Mouse (Mus musculus): ENCODE data around the gene Atg5. TPM values are rescaled to one million over a fixed set of nuclear protein-coding genes. Genes with fewer than 3 reads are reported as not detected.

The Atg5 gene
- polyA plus RNA-seq, 1 experiment from 2014 or later = 39.2 TPM

DNA sequence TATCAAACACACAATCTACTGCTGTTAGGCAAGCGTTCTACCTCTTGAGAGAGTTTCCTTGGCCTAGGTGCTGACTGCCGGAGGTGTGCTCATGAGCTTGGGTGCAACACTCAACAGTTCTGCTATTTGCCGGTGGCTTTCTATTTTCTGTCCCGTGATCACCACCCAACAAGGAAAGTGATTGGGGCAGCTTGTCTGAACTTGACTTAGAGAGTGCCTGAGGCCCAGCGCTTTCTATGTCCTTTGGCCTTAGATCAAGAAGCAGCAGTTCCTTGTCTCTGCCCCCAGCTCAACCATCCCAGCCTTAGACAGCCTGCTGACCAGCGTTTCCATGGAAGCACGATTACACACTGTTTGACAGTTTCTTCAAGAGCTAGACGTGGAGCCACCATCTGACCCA, 124.7 kb downstream of the Atg5 start:
- Histone ChIP-seq H3K4me1 (ENCODE audit: insufficient read depth, low read depth, low read length) (no peaks in the 10 kb centered on the region), H3K27ac (ENCODE audit: low read length) (no peak overlapping the region), H3K4me3 (ENCODE audit: low read depth, low read length) (no peak overlapping the region), H3K4me2 (replicated peaks; ENCODE audit: low read depth, low read length) (no peak overlapping the region), H3K27me3 (replicated peaks; ENCODE audit: insufficient read depth, low read length) (no peaks in the 10 kb centered on the region), H3K9ac (replicated peaks; ENCODE audit: low read depth) (no peak overlapping the region), H3K9me3 (ENCODE audit: low read length) (no peaks in the 10 kb centered on the region), H3K36me3 (ENCODE audit: insufficient read depth, low read length) (no peaks in the 10 kb centered on the region)
- TF ChIP-seq CTCF (IDR thresholded peaks at IDR 0.05) (no peak), EP300 (IDR thresholded peaks at IDR 0.05) (no peak)
- ATAC-seq = no peak
- DNase-seq (ENCODE audit: low spot score) = no peak
- 71% methylated on average over 8 of the region's 8 CpGs for WGBS

- TF ChIP-seq EP300 (IDR thresholded peaks at IDR 0.05) (no peak), CTCF (IDR thresholded peaks at IDR 0.05) (no peak)
- Histone ChIP-seq H3K9ac (replicated peaks; ENCODE audit: low read depth) (no peak overlapping the region), H3K27ac (ENCODE audit: low read length) (no peak overlapping the region), H3K9me3 (ENCODE audit: low read length) (no peaks in the 10 kb centered on the region), H3K4me2 (replicated peaks; ENCODE audit: low read depth, low read length) (no peak overlapping the region), H3K27me3 (replicated peaks; ENCODE audit: insufficient read depth, low read length) (no peaks in the 10 kb centered on the region), H3K4me3 (ENCODE audit: low read depth, low read length) (no peak overlapping the region), H3K36me3 (ENCODE audit: insufficient read depth, low read length) (no peaks in the 10 kb centered on the region), H3K4me1 (ENCODE audit: insufficient read depth, low read depth, low read length) (no peaks in the 10 kb centered on the region)
- DNase-seq (ENCODE audit: low spot score) (no peak), ATAC-seq (no peak)
- 67% methylated on average over 3 of the region's 3 CpGs for WGBS
These were observed 132.0 kb downstream of the Atg5 start for GRCm38 (mm10) chr10:44400119-44400518.

- ATAC-seq = no peak
- H3K4me1 ChIP-seq (ENCODE audit: insufficient read depth, low read depth, low read length) = no peaks in the 10 kb centered on the region
- H3K9me3 ChIP-seq (ENCODE audit: low read length) = no peaks in the 10 kb centered on the region
- 68% methylated on average over 13 of the region's 13 CpGs for WGBS
- no peaks in the 10 kb centered on the region for H3K27me3 ChIP-seq (replicated peaks; ENCODE audit: insufficient read depth, low read length)
- no peak for DNase-seq (ENCODE audit: low spot score)
- TF ChIP-seq CTCF (IDR thresholded peaks at IDR 0.05) (no peak), EP300 (IDR thresholded peaks at IDR 0.05) (no peak)
- no peaks in the 10 kb centered on the region for H3K36me3 ChIP-seq (ENCODE audit: insufficient read depth, low read length)
- H3K4me2 ChIP-seq (replicated peaks; ENCODE audit: low read depth, low read length) = no peak overlapping the region
- H3K27ac ChIP-seq (ENCODE audit: low read length) = no peak overlapping the region
- no peak overlapping the region for H3K9ac ChIP-seq (replicated peaks; ENCODE audit: low read depth)
- no peak overlapping the region for H3K4me3 ChIP-seq (ENCODE audit: low read depth, low read length)
These were observed 132.4 kb downstream of the Atg5 start for GRCm38 (mm10) chr10:44400602-44401001.

DNA sequence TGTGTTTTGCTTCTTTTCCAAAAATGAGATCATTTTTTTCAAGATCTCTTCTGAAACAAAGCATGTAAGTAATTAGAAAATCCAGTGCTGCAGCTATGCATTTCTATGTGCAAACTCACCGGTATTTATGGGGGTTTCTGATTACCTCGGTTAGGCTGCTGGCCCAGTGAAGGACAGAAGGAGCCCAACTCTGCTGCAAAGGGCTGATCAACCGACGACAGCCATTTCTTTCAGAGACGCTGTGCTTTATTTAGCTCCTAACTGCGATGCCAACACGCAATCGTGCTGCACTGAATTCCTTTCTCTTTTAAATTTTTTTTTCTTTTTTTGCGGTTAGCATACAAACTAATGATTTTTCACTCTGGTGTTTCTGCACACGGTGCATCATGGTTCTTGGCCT, 133.4 kb downstream of the Atg5 start:
- DNase-seq (ENCODE audit: low spot score) = no peak
- Histone ChIP-seq H3K4me1 (ENCODE audit: insufficient read depth, low read depth, low read length) (no peaks in the 10 kb centered on the region), H3K4me3 (ENCODE audit: low read depth, low read length) (no peak overlapping the region), H3K9ac (replicated peaks; ENCODE audit: low read depth) (no peak overlapping the region), H3K4me2 (replicated peaks; ENCODE audit: low read depth, low read length) (no peak overlapping the region), H3K27ac (ENCODE audit: low read length) (no peak overlapping the region), H3K9me3 (ENCODE audit: low read length) (no peaks in the 10 kb centered on the region), H3K27me3 (replicated peaks; ENCODE audit: insufficient read depth, low read length) (no peaks in the 10 kb centered on the region), H3K36me3 (ENCODE audit: insufficient read depth, low read length) (no peaks in the 10 kb centered on the region)
- ATAC-seq = no peak
- 65% methylated on average over 10 of the region's 10 CpGs for WGBS
- TF ChIP-seq CTCF (IDR thresholded peaks at IDR 0.05) = no peak
- TF ChIP-seq EP300 (IDR thresholded peaks at IDR 0.05) = no peak

- Histone ChIP-seq H3K9me3 (ENCODE audit: low read length) (no peaks in the 10 kb centered on the region), H3K36me3 (ENCODE audit: insufficient read depth, low read length) (no peaks in the 10 kb centered on the region), H3K27me3 (replicated peaks; ENCODE audit: insufficient read depth, low read length) (no peaks in the 10 kb centered on the region), H3K4me1 (ENCODE audit: insufficient read depth, low read depth, low read length) (no peaks in the 10 kb centered on the region), H3K9ac (replicated peaks; ENCODE audit: low read depth) (no peak overlapping the region), H3K4me3 (ENCODE audit: low read depth, low read length) (no peak overlapping the region), H3K27ac (ENCODE audit: low read length) (no peak overlapping the region), H3K4me2 (replicated peaks; ENCODE audit: low read depth, low read length) (no peak overlapping the region)
- DNase-seq (ENCODE audit: low spot score) = no peak
- TF ChIP-seq CTCF (IDR thresholded peaks at IDR 0.05) (no peak), EP300 (IDR thresholded peaks at IDR 0.05) (no peak)
- WGBS = 50% methylated on average over 7 of the region's 7 CpGs
- ATAC-seq = no peak
These were observed 135.3 kb downstream of the Atg5 start for GRCm38 (mm10) chr10:44403415-44403814.

DNA sequence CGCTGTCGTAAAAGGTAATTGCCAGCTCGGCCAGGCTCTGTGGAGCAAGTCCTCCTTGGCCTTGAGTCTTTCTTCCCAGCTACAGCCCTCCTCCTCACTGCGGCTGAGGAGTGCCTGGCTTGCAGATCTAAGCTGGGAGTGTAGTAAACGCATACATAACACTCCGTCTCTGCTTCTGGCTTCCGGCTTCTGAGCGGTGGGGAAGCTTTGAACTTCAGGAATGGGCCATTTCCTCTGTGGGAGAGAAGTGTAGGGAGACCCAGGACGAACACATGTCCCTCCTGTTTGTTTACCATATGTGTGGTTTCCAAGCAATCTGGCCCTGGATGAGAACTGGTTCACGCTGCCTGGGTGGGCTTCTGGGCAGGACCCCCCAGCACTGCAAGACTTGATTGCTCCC, 140.9 kb downstream of the Atg5 start:
- no peaks in the 10 kb centered on the region for H3K27me3 ChIP-seq (replicated peaks; ENCODE audit: insufficient read depth, low read length)
- no peak overlapping the region for H3K4me3 ChIP-seq (ENCODE audit: low read depth, low read length)
- H3K4me2 ChIP-seq (replicated peaks; ENCODE audit: low read depth, low read length) = no peak overlapping the region
- no peaks in the 10 kb centered on the region for H3K9me3 ChIP-seq (ENCODE audit: low read length)
- no peak for TF ChIP-seq CTCF (IDR thresholded peaks at IDR 0.05)
- TF ChIP-seq EP300 (IDR thresholded peaks at IDR 0.05) = no peak
- H3K27ac ChIP-seq (ENCODE audit: low read length) = no peak overlapping the region
- H3K4me1 ChIP-seq (ENCODE audit: insufficient read depth, low read depth, low read length) = no peaks in the 10 kb centered on the region
- ATAC-seq = no peak
- 44% methylated on average over 10 of the region's 10 CpGs for WGBS
- DNase-seq (ENCODE audit: low spot score) = no peak
- no peak overlapping the region for H3K9ac ChIP-seq (replicated peaks; ENCODE audit: low read depth)
- H3K36me3 ChIP-seq (ENCODE audit: insufficient read depth, low read length) = no peaks in the 10 kb centered on the region

DNA sequence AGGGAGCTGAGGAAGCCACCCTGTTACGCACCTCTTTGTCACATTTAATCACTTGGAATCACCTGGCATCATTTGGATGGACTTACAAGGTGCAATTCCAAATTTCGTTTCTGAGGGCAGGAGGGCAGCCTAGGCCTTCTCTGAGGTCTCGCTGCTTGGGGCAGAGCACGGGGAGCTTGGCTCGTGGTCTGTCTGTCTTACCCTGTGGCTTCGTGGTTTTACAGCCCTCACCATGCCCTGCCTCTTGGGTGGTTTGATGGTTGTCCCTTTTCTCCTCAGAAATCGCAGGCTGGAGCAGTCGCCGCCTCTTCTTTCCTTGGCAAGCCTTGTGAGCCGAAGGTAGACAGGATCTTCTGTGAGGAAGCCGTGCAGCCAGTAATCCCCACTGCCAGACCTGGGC, 141.8 kb downstream of the Atg5 start:
- Histone ChIP-seq H3K9me3 (ENCODE audit: low read length) (no peaks in the 10 kb centered on the region), H3K27me3 (replicated peaks; ENCODE audit: insufficient read depth, low read length) (no peaks in the 10 kb centered on the region), H3K27ac (ENCODE audit: low read length) (no peak overlapping the region), H3K4me1 (ENCODE audit: insufficient read depth, low read depth, low read length) (no peaks in the 10 kb centered on the region), H3K36me3 (ENCODE audit: insufficient read depth, low read length) (no peaks in the 10 kb centered on the region), H3K9ac (replicated peaks; ENCODE audit: low read depth) (no peak overlapping the region), H3K4me3 (ENCODE audit: low read depth, low read length) (no peak overlapping the region), H3K4me2 (replicated peaks; ENCODE audit: low read depth, low read length) (no peak overlapping the region)
- ATAC-seq (no peak), DNase-seq (ENCODE audit: low spot score) (no peak)
- WGBS = 83% methylated on average over 11 of the region's 11 CpGs
- TF ChIP-seq EP300 (IDR thresholded peaks at IDR 0.05) (no peak), CTCF (IDR thresholded peaks at IDR 0.05) (no peak)

MicroRNA genes within 50 kb of the gene (microRNA counts, 519-probe panel; counts per million panel counts)
- microRNA mmu-miR-1929 = not detected

Small RNAs within 50 kb of the gene (microRNA-seq; reads per million reads assigned to microRNA genes)
- gene Mir1929 = 0.98 reads per million

Other genes with a start within 250 kb of the Atg5 start
- gene Crybg1, start 119.5 kb upstream of the Atg5 start, polyA plus RNA-seq (2015; fragmentation: Nextera tagmentation; extraction: Ambion mirVana) = 0.69 and 0.82 TPM in 2 replicates

Measured in lung, postnatal 0 days (tissue).